Mouse (Mus musculus) MEL (cell line): ENCODE data around the gene Smarcb1. TPM values are rescaled to one million over a fixed set of nuclear protein-coding genes. Genes with fewer than 3 reads are reported as not detected.

Experiments used
- DNase-seq: peaks from one replicate; pipeline ENCODE4 v3.0.0; 2011; ENCODE audit warnings: low read depth, low spot score
- H3K27ac ChIP-seq: 2 replicates; pipeline ENCODE4 v1.5.1; 2012; ENCODE audit warnings: low read depth, mild to moderate bottlenecking, control low read depth, low read length, moderate library complexity; ENCODE audit not compliant: control insufficient read depth
- H3K27me3 ChIP-seq, 2 experiments: fragments of 150-350 bp in 1 of 2; sonication (generic) in 1 of 2; 2 replicates each; pipeline ENCODE4 v1.6.1; 2012; ENCODE audit warnings: low read length in 2 of 2, mild to moderate bottlenecking in 2 of 2, improper control_type of control experiment in 1 of 2, moderate library complexity in 1 of 2; ENCODE audit not compliant: insufficient read depth in 2 of 2, control insufficient read depth in 1 of 2
- H3K36me3 ChIP-seq, 2 experiments: 2 replicates each; pipeline ENCODE4 v1.6.1; 2012 to 2014; ENCODE audit warnings: low read length in 2 of 2, improper control_type of control experiment in 1 of 2, inconsistent platforms in 1 of 2, mild to moderate bottlenecking in 1 of 2; ENCODE audit not compliant: insufficient read depth in 2 of 2, control insufficient read depth in 1 of 2
- H3K4me1 ChIP-seq, 2 experiments: fragments of 150-350 bp in 1 of 2; sonication (generic) in 1 of 2; 2 replicates each; pipeline ENCODE4 v1.6.1; 2012; ENCODE audit warnings: low read length in 2 of 2, improper control_type of control experiment in 1 of 2, mild to moderate bottlenecking in 1 of 2; ENCODE audit not compliant: insufficient read depth in 2 of 2, control insufficient read depth in 1 of 2
- H3K4me3 ChIP-seq, 2 experiments: fragments of 150-350 bp in 1 of 2; sonication (generic) in 1 of 2; 2 replicates each; pipeline ENCODE4 v1.5.1; 2012; ENCODE audit warnings: low read depth in 2 of 2, low read length in 2 of 2, mild to moderate bottlenecking in 2 of 2, moderate library complexity in 2 of 2, control low read depth in 1 of 2, improper control_type of control experiment in 1 of 2; ENCODE audit not compliant: control insufficient read depth in 1 of 2, insufficient read depth in 1 of 2
- H3K79me2 ChIP-seq: 2 replicates; pipeline ENCODE4 v1.6.1; 2012; ENCODE audit warnings: mild to moderate bottlenecking, low read length, moderate library complexity; ENCODE audit not compliant: control insufficient read depth, poor library complexity, insufficient read depth
- H3K9ac ChIP-seq: 2 replicates; pipeline ENCODE4 v1.6.1; 2012; ENCODE audit warnings: low read depth, mild to moderate bottlenecking, control low read depth, low read length, moderate library complexity; ENCODE audit not compliant: control insufficient read depth, poor library complexity, severe bottlenecking
- H3K9me3 ChIP-seq: fragments of 150-350 bp; sonication (generic); replicated peaks from 2 replicates; pipeline ENCODE4 v1.6.1; 2012; ENCODE audit warnings: mild to moderate bottlenecking, low read length, improper control_type of control experiment, moderate library complexity; ENCODE audit not compliant: insufficient read depth
- BHLHE40 ChIP-seq: IDR thresholded peaks from 2 replicates; pipeline ENCODE4 v1.6.1; 2012; ENCODE audit warnings: low read depth, mild to moderate bottlenecking, inconsistent platforms, low read length, improper control_type of control experiment, borderline replicate concordance
- CHD2 ChIP-seq: IDR thresholded peaks from 2 replicates; pipeline ENCODE4 v1.6.1; 2011; ENCODE audit warnings: low read length, improper control_type of control experiment
- GABPA ChIP-seq: IDR thresholded peaks from 2 replicates; pipeline ENCODE4 v1.6.1; 2012; ENCODE audit warnings: low read depth, mild to moderate bottlenecking, inconsistent platforms, low read length, improper control_type of control experiment, moderate library complexity
- HCFC1 ChIP-seq: IDR thresholded peaks from 2 replicates; pipeline ENCODE4 v1.6.1; 2012; ENCODE audit warnings: low read depth, mild to moderate bottlenecking, inconsistent platforms, low read length, improper control_type of control experiment, moderate library complexity
- MEF2A ChIP-seq: IDR thresholded peaks from 2 replicates; pipeline ENCODE4 v1.6.1; 2014; ENCODE audit warnings: low read depth, mild to moderate bottlenecking, inconsistent platforms, low read length, improper control_type of control experiment; ENCODE audit not compliant: poor library complexity, insufficient replicate concordance, severe bottlenecking; ENCODE audit errors: extremely low read depth
- MYC ChIP-seq: IDR thresholded peaks from 2 replicates; pipeline ENCODE4 v1.6.1; 2011; ENCODE audit warnings: low read depth, mild to moderate bottlenecking, low read length, improper control_type of control experiment, moderate library complexity
- NELFE ChIP-seq: IDR thresholded peaks from 2 replicates; pipeline ENCODE4 v1.6.1; 2011; ENCODE audit warnings: low read depth, low read length, improper control_type of control experiment
- POLR2AphosphoS2 ChIP-seq: IDR thresholded peaks from 2 replicates; pipeline ENCODE4 v1.6.1; 2011; ENCODE audit warnings: low read length, improper control_type of control experiment
- RCOR1 ChIP-seq: IDR thresholded peaks from 2 replicates; pipeline ENCODE4 v1.6.1; 2012; ENCODE audit warnings: low read depth, mild to moderate bottlenecking, inconsistent platforms, low read length, improper control_type of control experiment
- SMC3 ChIP-seq: IDR thresholded peaks from 2 replicates; pipeline ENCODE4 v1.6.1; 2011; ENCODE audit warnings: low read depth, low read length, improper control_type of control experiment
- TAL1 ChIP-seq: IDR thresholded peaks from 2 replicates; pipeline ENCODE4 v1.6.1; 2012; ENCODE audit warnings: mild to moderate bottlenecking, inconsistent platforms, low read length, moderate library complexity, mixed read lengths
- TBP ChIP-seq: IDR thresholded peaks from 2 replicates; pipeline ENCODE4 v1.8.0; 2011; ENCODE audit warnings: low read depth, low read length, improper control_type of control experiment
- TCF12 ChIP-seq: IDR thresholded peaks from 2 replicates; pipeline ENCODE4 v1.6.1; 2014; ENCODE audit warnings: low read depth, mild to moderate bottlenecking, inconsistent platforms, low read length, improper control_type of control experiment, moderate library complexity
- polyA plus RNA-seq, 2 experiments: library from polyadenylated mRNA; stranded (reverse) in 1 of 2; unstranded in 1 of 2; fragments of >175 nt in 1 of 2; fragments of >200 nt in 1 of 2; gene quantifications; 2 replicates each; pipeline versions ENCODE4 v1.2.1 to v1.2.4; 2012; ENCODE audit warnings: low replicate concordance in 2 of 2, low read depth in 1 of 2; ENCODE audit not compliant: insufficient read length in 2 of 2, insufficient read depth in 1 of 2, missing spikeins in 1 of 2
- total RNA-seq: library from RNA; depleted of rRNA; stranded (reverse); fragments of 300-350 nt; gene quantifications from 2 replicates; pipeline ENCODE4 v1.2.3, GENCODE M21; 2012

Gene Smarcb1
- total and polyA plus RNA-seq, 3 experiments, result 91.8 to 2,689 (median 117) TPM

DNA sequence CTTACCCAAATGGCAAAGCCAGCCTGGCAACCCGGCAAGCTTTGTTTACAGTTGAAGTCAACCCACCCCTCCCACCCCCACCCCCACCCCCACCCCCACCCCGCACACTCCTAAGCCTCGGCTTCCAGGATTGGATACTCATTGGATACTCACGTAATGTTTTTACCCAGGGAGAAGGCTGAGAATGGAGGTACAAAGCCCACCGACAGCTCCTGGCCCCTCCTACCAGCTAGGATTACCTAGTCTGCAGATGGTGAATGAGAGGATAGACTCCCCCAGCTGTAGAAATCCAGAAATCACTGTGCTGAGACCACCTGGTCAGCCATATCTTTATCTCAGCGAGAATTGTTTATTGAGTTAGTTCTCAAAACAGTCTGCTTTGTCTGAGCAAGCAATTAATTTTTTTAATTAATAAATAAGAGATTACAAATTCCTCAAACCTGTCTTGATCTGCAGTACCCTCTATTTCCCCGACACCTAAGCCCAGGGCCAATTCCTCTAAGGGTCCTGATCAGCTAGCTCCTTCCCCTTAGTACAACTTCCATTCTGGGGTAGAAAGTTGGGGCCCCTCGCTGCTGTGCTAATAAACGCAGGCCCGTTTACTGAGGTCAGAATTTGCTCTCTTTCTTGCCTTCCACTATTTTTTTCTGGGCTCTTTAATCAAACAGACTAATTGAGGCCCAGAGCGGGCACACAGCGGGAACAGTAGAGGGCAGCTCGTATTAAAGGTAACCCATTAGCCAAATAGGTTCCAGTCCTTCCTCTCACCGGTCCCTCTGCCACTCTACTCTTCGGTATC, 38.8 kb downstream of the Smarcb1 start:
- Histone ChIP-seq H3K4me3 (no peak overlapping the region), H3K27ac (no peak overlapping the region), H3K27me3 (no peaks in the 10 kb centered on the region), H3K79me2 (no peaks in the 10 kb centered on the region), H3K9ac (no peak overlapping the region), H3K9me3 (no peaks in the 10 kb centered on the region), H3K4me1 (no peaks in the 10 kb centered on the region), H3K36me3 (no peaks in the 10 kb centered on the region)
- TF ChIP-seq GABPA, result no peak
- no peak for TF ChIP-seq NELFE
- no peak for TF ChIP-seq POLR2AphosphoS2
- no peak for DNase-seq

DNA sequence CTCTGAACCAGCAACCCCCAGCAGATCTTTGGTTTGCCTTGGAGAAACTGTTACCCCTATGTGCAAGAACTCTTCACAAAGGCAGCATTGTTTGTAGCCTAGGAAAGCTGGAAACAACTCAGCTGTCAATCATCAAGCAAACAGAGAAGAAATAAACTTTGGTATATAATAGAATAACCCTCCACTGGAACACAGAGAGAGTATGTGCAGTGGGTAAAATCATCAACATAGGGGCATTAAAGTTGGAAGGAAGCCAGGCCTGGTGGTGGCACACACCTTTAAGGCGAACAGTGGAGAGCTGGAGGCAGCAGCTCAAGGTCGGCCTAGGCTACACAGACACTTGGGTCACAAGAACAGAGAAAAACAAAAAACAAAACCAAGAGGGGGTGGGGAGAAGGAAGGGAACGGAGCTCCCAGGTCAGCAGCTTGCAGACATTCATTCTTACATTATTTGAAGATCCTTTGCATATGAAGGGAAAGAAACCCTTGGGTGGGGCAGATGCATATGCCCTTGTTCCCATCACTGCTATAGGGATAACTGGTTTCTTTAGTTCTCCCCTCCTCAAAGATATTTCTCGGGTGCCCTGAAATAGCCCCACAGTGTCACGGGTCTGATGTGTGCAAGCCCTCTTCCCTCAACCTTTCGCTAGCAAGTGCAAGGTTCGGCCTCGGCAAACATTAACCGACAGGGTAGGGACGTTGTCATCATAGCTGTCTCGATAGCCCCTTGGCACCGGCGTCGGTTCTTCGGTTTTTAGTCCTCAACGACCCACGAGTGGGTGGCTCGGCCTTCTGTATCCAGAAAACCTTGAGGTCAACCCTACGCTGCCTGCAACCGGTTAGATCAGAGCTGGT, 39.6 kb downstream of the Smarcb1 start:
- no peak for TF ChIP-seq TAL1
- no peak for TF ChIP-seq TBP
- no peak for TF ChIP-seq CHD2
- TF ChIP-seq TCF12, result no peak
- TF ChIP-seq MEF2A, result no peak
- no peak for TF ChIP-seq RCOR1
- TF ChIP-seq BHLHE40, result no peak
- no peak for TF ChIP-seq HCFC1
- no peak for TF ChIP-seq MYC
- no peak for TF ChIP-seq SMC3
- no peak overlapping the region for H3K4me3 ChIP-seq
- H3K9ac ChIP-seq, result no peak overlapping the region
- no peak for DNase-seq
- H3K79me2 ChIP-seq, result no peaks in the 10 kb centered on the region
- H3K9me3 ChIP-seq, result no peaks in the 10 kb centered on the region
- no peaks in the 10 kb centered on the region for H3K27me3 ChIP-seq
- no peak overlapping the region for H3K27ac ChIP-seq
- H3K36me3 ChIP-seq, result no peaks in the 10 kb centered on the region
- no peaks in the 10 kb centered on the region for H3K4me1 ChIP-seq
